Mouse (Mus musculus) lung, adult 18-20 months (tissue): ENCODE measurements around the gene Rnaseh2c.

ENCODE experiments used
- DNase-seq, 2 experiments: peaks; one replicate each; pipeline ENCODE4 v3.0.0; 2022; ENCODE audit warnings: mixed read lengths in 2 of 2

Rnaseh2c gene

GRCm38 (mm10) chr19:5579971-5580370, 21.7 kb upstream of the Rnaseh2c start:
- no peak for DNase-seq

- DNase-seq, result no peak
Measured at GRCm38 (mm10) chr19:5580776-5581175, 20.9 kb upstream of the Rnaseh2c start.

DNA sequence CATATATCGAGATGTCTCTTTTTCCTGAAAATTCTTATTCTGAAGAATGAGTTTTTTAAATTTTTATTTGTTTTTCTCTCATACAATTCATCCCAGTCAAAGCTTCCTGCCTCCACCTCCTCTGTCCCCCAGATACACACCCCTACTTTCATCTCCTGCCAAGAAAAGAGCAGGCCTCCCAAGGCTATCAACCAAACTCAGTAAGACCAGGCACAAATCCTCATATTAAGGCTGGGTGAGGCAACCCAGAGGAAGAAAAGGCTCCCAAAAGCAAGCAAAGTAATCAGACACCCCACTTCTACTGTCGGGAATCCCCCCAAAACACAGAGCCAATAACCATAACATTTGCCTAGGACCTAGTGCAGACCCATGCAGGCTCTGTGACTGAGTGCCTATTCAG, 19.7 kb upstream of the Rnaseh2c start:
- no peak for DNase-seq

GRCm38 (mm10) chr19:5589159-5589558, 12.5 kb upstream of the Rnaseh2c start:
- no peak for DNase-seq

DNA sequence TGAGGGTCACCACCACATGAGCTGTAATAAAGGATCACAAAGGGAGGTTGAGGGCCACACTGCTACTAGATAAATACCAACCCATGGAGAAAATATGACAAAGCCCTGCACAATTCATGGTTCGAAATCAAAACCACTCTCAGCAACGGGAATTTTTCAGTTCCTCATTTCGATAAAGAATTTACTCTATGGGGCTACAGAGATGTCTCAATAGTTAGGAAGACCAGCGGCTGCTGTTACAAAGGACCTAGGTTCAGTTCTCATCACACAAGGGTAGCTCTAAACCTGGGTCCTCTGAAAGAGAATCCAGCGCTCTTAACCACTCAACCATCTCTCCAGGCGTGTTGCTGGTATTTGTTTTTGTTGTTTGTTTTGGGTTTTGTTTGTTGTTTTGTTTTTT, 9.8 kb upstream of the Rnaseh2c start:
- DNase-seq, result no peak

DNA sequence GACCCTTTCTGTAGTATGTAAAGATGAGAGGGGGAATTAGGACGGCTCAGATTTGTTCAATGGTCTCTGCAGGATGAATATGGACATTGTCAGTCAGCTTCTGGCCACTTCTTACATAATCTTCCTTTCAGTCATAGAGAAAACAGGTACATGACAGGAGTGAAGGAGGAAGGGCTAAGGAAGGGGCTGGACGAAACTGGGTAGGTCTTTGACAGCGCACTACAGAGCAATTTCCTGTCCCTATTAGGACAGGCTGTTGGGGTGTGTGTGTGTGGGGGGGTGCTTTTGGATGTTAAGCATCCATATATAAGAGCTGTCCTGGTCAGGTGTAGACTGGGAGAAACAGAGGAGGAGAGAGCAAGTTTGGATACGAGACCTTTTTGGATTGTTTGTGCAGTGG, 2.4 kb upstream of the Rnaseh2c start:
- no peak for DNase-seq

GRCm38 (mm10) chr19:5603664-5604063, 2.0 kb downstream of the Rnaseh2c start:
- no peak for DNase-seq

DNA sequence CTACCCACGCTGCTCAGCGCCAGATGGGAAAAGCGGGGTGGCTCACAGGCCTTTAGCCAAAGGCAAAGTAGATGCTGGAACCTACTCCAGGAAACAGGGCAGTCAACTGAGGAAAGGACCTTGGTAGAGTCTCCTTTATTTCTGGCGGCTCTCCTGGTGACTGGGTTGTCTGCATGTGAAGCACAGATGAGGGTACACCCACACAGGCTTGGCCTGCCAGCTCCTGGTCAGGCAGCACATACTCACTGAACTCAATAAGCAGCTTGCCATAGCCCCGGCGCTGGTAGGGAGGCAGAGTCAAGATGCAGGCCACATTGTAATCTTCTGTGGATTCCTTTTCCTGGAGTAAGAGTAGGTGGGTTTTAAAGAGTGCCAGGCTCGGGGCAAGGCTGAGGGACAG, 3.5 kb downstream of the Rnaseh2c start:
- DNase-seq, result no peak

DNA sequence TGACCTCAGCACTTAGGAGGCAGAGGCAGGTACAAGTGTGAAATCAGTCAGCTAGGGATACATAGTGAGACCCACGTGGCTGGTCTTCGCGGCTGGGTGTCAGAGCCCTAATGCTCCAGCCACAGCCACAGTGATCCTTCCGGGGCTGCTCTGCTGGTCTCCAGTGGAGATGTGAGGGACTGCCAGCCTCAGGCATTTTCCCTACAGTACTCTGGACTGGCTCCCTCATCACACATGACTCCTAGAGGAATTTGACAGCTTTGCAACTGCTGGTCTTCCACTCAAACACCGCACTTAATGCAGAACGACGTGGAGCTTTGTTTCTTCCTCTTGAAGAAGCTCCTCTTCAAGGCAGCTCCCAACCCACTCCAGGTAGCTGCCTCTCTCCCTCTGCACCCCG, 4.5 kb downstream of the Rnaseh2c start:
- DNase-seq, result no peak

- no peak for DNase-seq
Measured at GRCm38 (mm10) chr19:5607705-5608410, 6.2 kb downstream of the Rnaseh2c start.

- DNase-seq, result no peak
Measured at GRCm38 (mm10) chr19:5608707-5609106, 7.0 kb downstream of the Rnaseh2c start.

- no peak for DNase-seq
Measured at GRCm38 (mm10) chr19:5609171-5609546, 7.5 kb downstream of the Rnaseh2c start.

- peak; percentile 92 for DNase-seq
Measured at GRCm38 (mm10) chr19:5609547-5610404, 8.1 kb downstream of the Rnaseh2c start, which contains the start of gene Kat5. Kat5 (minus strand) TSS chr19:5610237.

DNA sequence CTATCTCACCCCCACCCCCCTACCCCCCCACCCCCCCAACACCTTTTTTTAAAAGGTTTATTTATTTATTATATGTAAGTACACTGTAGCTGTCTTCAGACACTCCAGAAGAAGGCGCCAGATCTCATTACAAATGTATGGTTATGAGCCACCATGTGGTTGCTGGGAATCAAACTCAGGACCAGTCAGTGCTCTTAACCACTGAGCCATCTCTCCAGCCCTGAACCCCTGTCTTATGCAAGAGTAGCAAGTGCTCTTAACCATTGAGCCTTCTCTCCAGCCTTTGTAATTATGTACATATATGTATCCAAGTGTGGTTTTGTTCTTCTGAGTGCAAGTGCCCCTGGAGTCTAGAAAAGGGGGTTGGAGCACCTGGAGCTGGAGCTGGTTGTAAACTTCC, 10.3 kb downstream of the Rnaseh2c start:
- peak in 1 of 2 experiments; percentile 46 for DNase-seq

DNA sequence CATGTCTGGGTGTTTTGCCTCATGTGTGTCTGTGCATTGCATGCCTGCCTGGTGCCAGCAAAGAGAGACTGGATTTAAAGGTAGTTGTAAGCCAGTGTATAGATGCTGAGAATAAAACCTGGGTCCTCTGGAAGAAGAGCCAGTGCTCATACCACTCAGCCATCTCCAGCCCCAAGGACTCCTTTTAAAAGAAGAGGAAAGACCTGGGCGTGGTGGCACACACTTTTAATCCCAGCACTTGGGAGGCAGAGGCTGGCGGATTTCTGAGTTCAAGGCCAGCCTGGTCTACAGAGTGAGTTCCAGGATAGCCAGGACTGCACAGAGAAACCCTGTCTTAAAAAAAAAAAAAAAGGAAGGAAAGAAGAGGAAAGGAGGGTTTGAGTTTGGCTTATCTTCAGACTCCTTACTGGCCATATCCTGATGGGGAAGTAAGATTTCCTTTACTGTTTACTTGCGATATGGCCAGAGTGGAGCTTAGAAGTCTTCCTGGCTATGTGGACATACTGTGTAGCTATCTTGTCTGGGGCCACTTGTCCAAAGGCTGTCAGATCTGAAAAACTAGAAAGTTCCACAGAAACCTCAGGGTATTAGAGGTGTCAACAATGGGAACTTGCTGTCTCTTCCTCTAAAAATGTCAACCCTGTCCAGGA, 11.2 kb downstream of the Rnaseh2c start:
- DNase-seq, result no peak

DNA sequence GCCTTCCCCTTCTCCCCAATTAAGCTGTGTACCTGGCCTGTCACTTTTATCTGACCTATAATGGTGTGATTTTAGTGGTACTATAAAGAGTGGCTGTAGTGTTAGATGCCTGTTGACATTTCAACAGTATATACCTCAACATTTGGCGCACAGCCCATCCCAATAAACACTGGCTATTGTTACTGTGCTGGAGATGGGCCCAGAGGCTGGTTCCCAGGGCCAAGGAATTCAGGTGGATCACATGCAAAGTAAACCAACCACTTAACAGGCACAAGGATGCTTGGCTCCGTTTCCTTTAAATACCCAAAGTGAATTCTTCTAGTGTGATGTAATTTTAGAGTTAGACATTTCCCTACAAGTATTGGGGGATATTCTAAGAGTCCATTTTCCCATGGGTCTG, 13.3 kb downstream of the Rnaseh2c start:
- peak; percentile 88 to 90 for DNase-seq

DNA sequence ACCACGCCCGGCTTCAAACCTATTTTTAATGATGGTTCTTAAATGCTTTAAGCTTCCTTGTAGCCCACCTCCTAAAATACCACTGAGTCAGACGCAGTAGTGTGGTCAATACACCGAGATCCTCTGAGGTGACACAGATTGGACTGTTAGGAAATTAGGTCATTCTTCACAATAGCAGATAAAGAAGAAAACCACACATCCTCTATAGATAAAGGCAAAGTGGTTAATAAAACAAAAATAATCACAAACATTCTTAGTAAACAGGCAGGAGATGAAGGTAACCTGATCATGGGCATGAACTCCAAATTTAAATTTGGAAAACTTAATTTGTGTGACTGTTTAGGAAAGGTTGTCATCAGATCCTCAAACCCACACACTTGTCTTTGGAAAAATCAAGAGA, 18.3 kb downstream of the Rnaseh2c start:
- DNase-seq, result no peak

DNA sequence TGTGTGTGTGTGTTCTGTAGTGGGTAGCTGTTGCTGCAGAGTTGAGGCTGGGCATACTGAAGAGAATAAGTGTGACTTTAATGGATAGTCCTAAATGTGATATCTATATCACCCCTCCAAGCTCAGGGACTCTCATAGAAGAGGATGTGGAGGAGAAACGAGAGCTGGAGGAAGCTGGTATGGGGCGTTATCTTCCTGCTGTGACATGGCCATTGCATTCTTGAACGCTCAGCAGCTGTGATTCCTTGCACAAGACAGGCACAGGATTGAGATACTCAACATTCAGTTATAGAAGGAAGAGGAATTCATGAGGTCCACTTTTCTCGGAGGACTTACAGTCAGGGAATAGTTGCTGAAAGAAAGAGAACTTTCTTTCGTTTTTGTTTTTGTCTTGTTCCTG, 20.2 kb downstream of the Rnaseh2c start:
- DNase-seq, result no peak

DNA sequence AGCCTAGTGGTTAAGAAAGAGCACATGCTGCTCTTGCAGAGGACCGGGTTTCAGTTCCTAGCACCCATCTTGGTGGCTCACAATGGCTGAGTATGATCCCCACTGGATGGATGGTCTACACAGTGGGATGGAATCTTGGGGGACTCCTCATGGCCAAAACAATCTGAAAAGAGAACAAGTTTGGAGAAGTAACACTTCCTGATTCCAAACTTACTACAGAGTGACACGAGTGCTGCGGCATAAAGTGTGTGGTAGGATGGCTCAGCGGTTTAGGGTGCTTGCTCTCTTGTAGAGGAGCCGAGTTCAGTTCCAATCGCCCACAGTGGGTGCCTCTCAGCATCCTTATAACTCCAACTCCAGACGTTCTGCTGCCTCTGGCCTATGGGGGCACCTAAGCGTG, 23.6 kb downstream of the Rnaseh2c start:
- no peak for DNase-seq

DNA sequence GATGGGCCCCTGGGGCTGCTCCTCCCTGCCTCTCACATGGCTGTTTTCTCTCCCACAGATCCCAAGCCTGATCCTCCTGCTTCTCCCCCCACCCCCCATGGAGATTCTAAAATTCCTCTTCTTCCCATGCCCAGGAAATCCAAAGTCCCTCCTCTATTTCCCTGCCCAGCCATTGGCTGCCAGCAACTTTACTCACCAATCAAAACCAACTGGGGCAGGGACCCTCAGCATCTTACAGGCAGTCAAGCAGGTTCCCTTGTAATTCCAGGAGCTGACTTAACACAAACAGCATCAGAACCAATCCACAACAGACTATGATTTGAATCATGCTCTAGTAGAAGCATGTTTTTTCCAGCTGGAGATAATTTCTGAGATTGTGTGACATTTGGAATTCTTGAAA, 28.2 kb downstream of the Rnaseh2c start:
- no peak for DNase-seq

DNA sequence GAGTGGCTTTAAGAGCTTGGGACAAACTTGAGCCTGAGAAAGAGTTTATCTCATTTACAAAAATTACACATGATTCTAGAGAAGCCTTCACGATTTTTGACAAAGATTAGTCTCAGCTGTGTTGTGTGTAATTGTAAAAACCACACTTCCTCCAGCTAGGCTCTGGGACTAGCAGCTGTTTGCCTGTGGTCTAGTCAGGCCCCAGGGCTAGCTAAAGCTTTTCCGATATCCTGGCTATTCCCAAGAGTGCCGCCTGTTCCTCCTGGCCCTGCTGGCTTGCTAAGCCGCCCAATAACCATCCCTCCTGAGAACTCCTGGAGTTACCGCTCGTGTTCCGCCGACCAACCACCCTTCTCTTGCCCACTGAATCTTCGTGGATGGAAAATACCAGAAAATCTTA, 30.4 kb downstream of the Rnaseh2c start:
- no peak for DNase-seq

GRCm38 (mm10) chr19:5636036-5636570, 34.4 kb downstream of the Rnaseh2c start:
- no peak for DNase-seq

DNA sequence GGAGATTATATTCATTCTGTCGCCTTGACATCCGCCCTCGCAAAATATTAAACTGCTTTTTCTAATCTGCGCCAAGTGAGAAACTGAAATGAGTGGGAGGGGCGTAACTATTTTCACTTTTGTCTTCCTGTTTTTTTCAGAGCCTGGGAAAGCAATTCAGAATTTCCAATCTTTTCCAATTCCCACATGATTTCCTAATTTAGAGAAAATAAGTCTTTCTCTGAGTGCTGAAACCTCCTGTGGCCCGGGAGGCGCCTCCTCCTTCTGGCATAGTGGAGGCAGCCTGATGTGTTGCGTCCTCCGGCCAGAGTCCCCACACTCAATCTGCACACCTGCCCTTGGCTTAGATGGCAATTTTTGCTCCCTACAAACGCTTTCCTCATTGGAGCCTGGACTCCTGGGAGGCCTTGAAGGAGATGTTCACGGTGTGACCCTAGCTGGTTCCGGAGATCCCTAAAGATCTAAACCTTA, 34.9 kb downstream of the Rnaseh2c start:
- peak; percentile 47 for DNase-seq
